Comparison of ENCODE assay signal across 8 mouse cellular contexts in the genomic region with DNA sequence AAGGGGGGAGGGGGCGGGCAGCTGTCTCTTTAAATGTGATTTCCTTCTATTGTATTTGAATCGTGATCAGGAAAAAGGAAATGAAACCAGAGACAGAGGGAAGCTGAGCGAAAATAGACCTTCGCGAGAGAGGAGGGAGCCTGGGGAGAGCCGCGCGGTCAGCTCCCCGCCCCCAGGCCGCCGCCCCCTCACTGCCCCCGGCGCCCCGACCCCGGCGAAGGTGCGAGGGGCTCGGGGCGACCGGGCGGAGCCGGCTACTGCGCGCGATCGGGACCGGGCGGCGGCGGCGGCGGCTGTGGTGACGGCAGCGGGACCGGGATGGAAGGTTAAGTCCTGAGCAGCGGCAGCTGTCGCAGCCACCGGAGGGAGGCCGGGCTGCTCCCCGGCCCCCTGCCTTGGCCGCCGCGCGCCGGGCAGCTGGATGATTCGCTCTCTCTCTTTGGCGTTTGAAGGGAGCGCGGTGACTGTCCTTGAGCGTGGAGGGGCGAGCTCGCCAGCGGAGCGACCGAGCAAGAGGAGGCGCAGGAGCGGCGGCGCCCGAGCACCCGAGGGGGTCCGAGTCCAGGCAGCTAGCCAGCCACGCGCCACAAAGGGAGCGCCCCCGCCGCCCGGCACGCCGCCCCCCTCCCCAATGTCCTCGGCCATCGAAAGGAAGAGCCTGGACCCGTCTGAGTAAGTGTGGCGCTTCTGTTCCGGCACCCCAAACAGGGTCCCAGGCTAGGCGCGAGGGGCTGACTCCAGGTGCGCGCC. TPM values are rescaled to one million over a fixed set of nuclear protein-coding genes. Genes with fewer than 3 reads are reported as not detected.
DNase-seq lines count a peak whose midpoint lies in the region; ATAC-seq and TF ChIP-seq lines count a peak whose summit lies in the region.

No protein-coding gene starts in this region.

- H3K9ac ChIP-seq in intestine, postnatal 0 days (ENCODE audit: low read depth, low read length) = peak overlapping the region; percentile 63
- peak overlapping the region; percentile 97 for H3K9ac ChIP-seq in liver, adult 2 months (ENCODE audit: low read depth, low read length)
- H3K9ac ChIP-seq in midbrain, postnatal 0 days (replicated peaks; ENCODE audit: low read length, poor library complexity, severe bottlenecking) = peak overlapping the region; percentile 84

- no peak for TF ChIP-seq POLR2A in liver, adult 2 months (IDR thresholded peaks at IDR 0.05; ENCODE audit: extremely low read depth, insufficient read depth, low read length)

- peak overlapping the region; percentile 98 for H3K4me2 ChIP-seq in intestine, postnatal 0 days (replicated peaks; ENCODE audit: low read depth)
- peak overlapping the region; percentile 92 for H3K4me2 ChIP-seq in midbrain, postnatal 0 days (ENCODE audit: low read depth, low read length, poor library complexity, severe bottlenecking)

- no peaks in the 10 kb centered on the region for H3K9me3 ChIP-seq in intestine, postnatal 0 days (ENCODE audit: control insufficient read depth)
- no peaks in the 10 kb centered on the region for H3K9me3 ChIP-seq in midbrain, postnatal 0 days (ENCODE audit: low read length)

- H3K79me2 ChIP-seq in liver, adult 2 months (ENCODE audit: control insufficient read depth, insufficient read depth, low read length) = peaks cover 4% of the 10 kb centered on the region; the same call in 1 of the 2 replicates

- TF ChIP-seq CTCF in intestine, postnatal 0 days (IDR thresholded peaks at IDR 0.05; ENCODE audit: low read depth) = no peak
- TF ChIP-seq CTCF in liver, adult 2 months (IDR thresholded peaks at IDR 0.05; ENCODE audit: low read depth, low read length) = no peak
- TF ChIP-seq CTCF in midbrain, postnatal 0 days (IDR thresholded peaks at IDR 0.05) = no peak

- intact Hi-C loops in left cerebral cortex, postnatal 14 days (cut with DNase I) = no loop called here

- H3K27me3 ChIP-seq in intestine, postnatal 0 days (replicated peaks; ENCODE audit: control insufficient read depth, insufficient read depth, low read length) = 0 out of 2 replicates have a peak, but pooled peaks cover 12% of the 10 kb centered on the region
- peaks cover 5% of the 10 kb centered on the region; the same call in 1 of the 2 replicates for H3K27me3 ChIP-seq in liver, adult 2 months (ENCODE audit: control insufficient read depth, insufficient read depth, low read length)
- no peaks in the 10 kb centered on the region for H3K27me3 ChIP-seq in midbrain, postnatal 0 days (ENCODE audit: insufficient read depth, low read length)

- H3K36me3 ChIP-seq in intestine, postnatal 0 days (ENCODE audit: control insufficient read depth, insufficient read depth) = no peaks in the 10 kb centered on the region
- H3K36me3 ChIP-seq in liver, adult 2 months (ENCODE audit: control insufficient read depth, insufficient read depth, low read length) = no peaks in the 10 kb centered on the region
- no peaks in the 10 kb centered on the region for H3K36me3 ChIP-seq in midbrain, postnatal 0 days (ENCODE audit: insufficient read depth, low read length)

- H3K27ac ChIP-seq in intestine, postnatal 0 days (ENCODE audit: low read depth, low read length) = peak overlapping the region; percentile 64
- H3K27ac ChIP-seq in liver, adult 2 months (replicated peaks; ENCODE audit: insufficient read depth, low read depth, low read length) = peak overlapping the region; percentile 56; the same call in 1 of the 2 replicates
- H3K27ac ChIP-seq in midbrain, postnatal 0 days (ENCODE audit: low read depth, low read length) = peak overlapping the region; percentile 75

- peak; percentile 24 to 33 for DNase-seq in left cerebral cortex, adult 18-20 months (ENCODE audit: low spot score in 2 of 2)
- no peak for DNase-seq in left cerebral cortex, postnatal 14 days (ENCODE audit: low spot score in 2 of 2)
- DNase-seq in embryo, embryonic 10.5 days (ENCODE audit: low spot score) = peak; percentile 67
- peak; percentile 98 for DNase-seq in heart, adult 11 months
- peak; percentile 24 for DNase-seq in liver, adult 2 months (ENCODE audit: extremely low read depth, low read depth, low spot score)
- DNase-seq in midbrain, postnatal 0 days (ENCODE audit: low spot score) = peak; percentile 40
- DNase-seq in spleen, postnatal 4 days (ENCODE audit: low spot score in 2 of 2) = peak; percentile 66 to 85

- WGBS in intestine, postnatal 0 days = 1% methylated on average over 52 of the region's 79 CpGs
- WGBS in liver, adult 2 months = under 1% methylated on average over 66 of the region's 79 CpGs
- WGBS in midbrain, postnatal 0 days = 1% methylated on average over 70 of the region's 79 CpGs

- ATAC-seq in intestine, postnatal 0 days = peak; percentile 17; the same call in 1 of the 2 replicates
- peak; percentile 64 for ATAC-seq in midbrain, postnatal 0 days (ENCODE audit: low FRiP score)

- H3K4me1 ChIP-seq in intestine, postnatal 0 days (replicated peaks; ENCODE audit: control insufficient read depth, insufficient read depth, low read length) = no peaks in the 10 kb centered on the region
- H3K4me1 ChIP-seq in liver, adult 2 months (ENCODE audit: control insufficient read depth, insufficient read depth, low read length) = no peaks in the 10 kb centered on the region
- H3K4me1 ChIP-seq in midbrain, postnatal 0 days (ENCODE audit: insufficient read depth, low read length) = no peaks in the 10 kb centered on the region

- H3K4me3 ChIP-seq in intestine, postnatal 0 days (ENCODE audit: low read depth, low read length) = peak overlapping the region; percentile 83
- peak overlapping the region; percentile 98 for H3K4me3 ChIP-seq in liver, adult 2 months (ENCODE audit: insufficient read depth, low read depth, low read length)
- peak overlapping the region; percentile 91 for H3K4me3 ChIP-seq in midbrain, postnatal 0 days (ENCODE audit: low read depth, low read length)

RNA-seq across cellular contexts. Expression of a gene that starts 12.4 kb away (rescaled TPM):
- total RNA-seq in left cerebral cortex, adult 18-20 months (2021) = 10 to 100 TPM; 17.3 to 18.5 TPM
- 10 to 100 TPM; 19.0 to 21.9 TPM for total RNA-seq in left cerebral cortex, postnatal 14 days (2021)
- polyA plus RNA-seq in intestine, postnatal 0 days (2015; fragmentation: Nextera tagmentation; extraction: Ambion mirVana) = 11.1 and 12.9 TPM in 2 replicates
- 4.5 and 5.1 TPM in 2 replicates for total RNA-seq in liver, adult 2 months (2014; rRNA removed)
- polyA plus RNA-seq in liver, adult 2 months (2012; rRNA removed) = 2.4 and 3.8 TPM in 2 replicates
- total RNA-seq in midbrain, postnatal 0 days (2014; rRNA removed) = 16.1 and 22.2 TPM in 2 replicates
- polyA plus RNA-seq in midbrain, postnatal 0 days (2015; fragmentation: Nextera tagmentation; extraction: Ambion mirVana) = 22.9 and 23.4 TPM in 2 replicates

RNA-seq across cellular contexts. Expression of a gene that starts 57.3 kb away (rescaled TPM):
- total RNA-seq in left cerebral cortex, adult 18-20 months (2021) = 10 to 100 TPM; 58.5 to 59.6 TPM
- total RNA-seq in left cerebral cortex, postnatal 14 days (2021) = 10 to 100 TPM; 52.2 to 53.6 TPM
- polyA plus RNA-seq in intestine, postnatal 0 days (2015; fragmentation: Nextera tagmentation; extraction: Ambion mirVana) = 35.6 and 40.1 TPM in 2 replicates
- total RNA-seq in liver, adult 2 months (2014; rRNA removed) = 93.9 and 95.9 TPM in 2 replicates
- 32.5 and 32.7 TPM in 2 replicates for polyA plus RNA-seq in liver, adult 2 months (2012; rRNA removed)
- 73.2 and 87.3 TPM in 2 replicates for total RNA-seq in midbrain, postnatal 0 days (2014; rRNA removed)
- 69.3 and 71.7 TPM in 2 replicates for polyA plus RNA-seq in midbrain, postnatal 0 days (2015; fragmentation: Nextera tagmentation; extraction: Ambion mirVana)

RNA-seq across cellular contexts. Expression of a gene that starts 57.9 kb away (rescaled TPM):
- total RNA-seq in left cerebral cortex, adult 18-20 months (2021) = not detected
- total RNA-seq in left cerebral cortex, postnatal 14 days (2021) = not detected
- 0.83 and 0.93 TPM in 2 replicates for polyA plus RNA-seq in intestine, postnatal 0 days (2015; fragmentation: Nextera tagmentation; extraction: Ambion mirVana)
- not detected in 2 replicates for total RNA-seq in liver, adult 2 months (2014; rRNA removed)
- polyA plus RNA-seq in liver, adult 2 months (2012; rRNA removed) = not detected in 2 replicates
- not detected in 2 replicates for total RNA-seq in midbrain, postnatal 0 days (2014; rRNA removed)
- polyA plus RNA-seq in midbrain, postnatal 0 days (2015; fragmentation: Nextera tagmentation; extraction: Ambion mirVana) = 2.2 and 2.8 TPM in 2 replicates

Comparison
In these comparisons a context has a peak if more than half of its experiments do, and no peak if none do; other contexts are left out.
1. DNase-seq: peak in left cerebral cortex, adult 18-20 months (2 of 2), embryo, embryonic 10.5 days (single experiment), heart, adult 11 months (single experiment), liver, adult 2 months (single experiment), midbrain, postnatal 0 days (single experiment) and spleen, postnatal 4 days (2 of 2); none in left cerebral cortex, postnatal 14 days (0 of 2).
2. Peak in every context shown above with its lines, with median percentiles within 50 percentile points of each other: H3K27ac ChIP-seq, H3K4me3 ChIP-seq and H3K9ac ChIP-seq.